Mouse (Mus musculus) T-helper 2 cell (primary cell): ENCODE measurements around the gene Gpat2.

Source experiments
- in situ Hi-C: fragments of 300-600 bp; cut with MboI, MseI; formaldehyde crosslinking; loops from one replicate; pipeline ENCODE4 v1.15.1; 2025; ENCODE audit warnings: high pct_unique_total_duplicates

The Gpat2 gene

DNA sequence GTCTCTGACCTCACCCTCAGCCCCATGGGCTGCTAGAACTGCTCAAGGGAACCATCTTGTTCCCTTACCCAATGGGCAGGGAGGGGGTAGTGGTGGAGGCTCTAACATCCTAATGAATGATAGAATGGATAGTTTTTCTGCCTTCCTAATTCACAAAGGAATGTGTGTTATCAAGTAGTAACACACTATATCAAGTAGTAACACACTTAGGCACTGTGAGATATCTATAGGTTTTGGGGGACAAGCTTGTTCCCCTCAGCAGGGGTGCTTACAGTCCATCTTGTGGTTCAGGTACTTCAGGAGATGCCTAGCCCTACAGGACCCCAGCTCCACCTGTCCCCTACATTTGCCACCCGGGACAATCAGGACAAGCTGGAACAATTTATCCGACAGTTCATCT, 10.6 kb downstream of the Gpat2 start:
- in situ Hi-C loops, result loop anchor here (10.0 kb wide), 1 partner anchor 151 kb away; no protein-coding TSS in a partner anchor

DNA sequence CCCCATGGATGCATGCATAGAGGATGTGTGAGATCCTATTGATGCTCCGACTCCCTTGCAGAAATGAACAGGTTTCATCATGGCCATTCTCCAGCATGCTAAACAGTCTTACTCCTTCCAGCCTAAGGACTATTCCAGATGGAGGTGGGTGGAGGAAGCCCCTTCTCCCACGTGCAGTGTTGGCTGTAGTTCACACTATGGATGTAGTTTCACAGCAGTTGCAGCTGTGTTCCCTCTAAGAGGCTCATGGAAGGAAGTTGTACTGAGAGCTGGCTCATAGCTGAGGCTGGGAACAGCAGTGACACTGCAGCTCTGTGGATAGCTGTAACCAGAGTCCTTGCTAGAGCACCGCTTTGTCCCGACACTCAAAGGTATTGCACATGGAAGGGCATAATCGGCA, 12.7 kb downstream of the Gpat2 start:
- in situ Hi-C loops, result loop anchor here (10.0 kb wide), 1 partner anchor 153 kb away; no protein-coding TSS in a partner anchor

DNA sequence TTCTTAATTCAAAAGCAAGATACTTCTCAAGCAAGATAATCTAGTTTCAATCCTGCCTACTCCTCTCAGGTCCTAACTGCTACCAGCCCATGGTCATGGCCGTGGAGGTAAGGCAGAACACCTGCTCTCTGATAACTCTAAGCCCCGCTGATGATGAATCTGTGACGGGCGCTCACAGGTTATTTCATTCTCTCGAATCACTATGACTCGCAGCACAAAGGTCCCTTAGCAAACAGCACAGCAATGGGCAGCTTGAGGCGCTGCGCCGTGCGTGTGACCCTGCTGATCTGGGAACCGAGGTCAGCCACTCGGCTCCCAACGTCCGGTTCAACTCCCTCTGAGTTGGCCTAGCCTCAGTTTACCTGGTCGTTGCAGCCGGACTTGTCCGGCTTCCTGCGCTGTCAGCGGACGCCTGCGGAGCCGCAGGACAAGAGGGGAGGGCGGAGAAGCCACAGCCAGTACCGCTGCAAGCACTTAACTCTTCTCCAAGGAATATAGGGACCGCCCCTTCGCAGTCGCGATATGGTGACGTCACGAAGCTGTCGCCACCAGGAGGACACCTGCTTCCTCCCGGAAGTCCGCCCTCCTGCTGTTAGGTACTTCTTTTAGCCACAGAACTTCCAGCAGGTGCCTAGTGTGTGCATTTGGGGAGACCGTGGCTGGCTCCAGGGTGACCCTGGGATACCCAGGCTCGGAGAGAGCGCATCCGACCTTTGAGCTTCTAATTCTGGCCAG, 19.2 kb downstream of the Gpat2 start, which contains the start of gene Fahd2a:
Gene Fahd2a, minus strand, starts transcription at position 511 of the 735 bp plus-strand sequence.
- in situ Hi-C loops, result loop anchor here (5.0 kb wide), 1 partner anchor 82 kb away; the partner anchor contains the start of gene Adra2b

DNA sequence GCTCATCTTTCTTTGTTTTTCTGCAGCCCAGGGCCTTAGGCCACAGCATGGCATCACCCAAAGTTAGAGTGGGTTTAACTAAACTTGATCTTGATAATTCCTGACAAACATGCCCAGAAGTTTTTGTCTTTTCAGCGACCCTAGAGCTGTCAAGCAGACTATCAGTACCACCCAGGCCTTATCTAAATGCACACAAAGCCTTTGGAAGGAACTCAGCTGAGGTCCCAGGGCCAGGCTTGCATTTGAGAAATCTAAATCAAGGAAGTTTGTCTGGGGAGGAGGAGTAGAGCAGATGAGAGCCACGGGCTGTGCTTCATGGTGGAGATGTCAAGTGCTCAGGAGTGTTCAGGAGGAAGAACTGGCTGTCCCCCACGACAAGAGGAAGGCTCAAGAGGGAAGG, 21.8 kb downstream of the Gpat2 start:
- in situ Hi-C loops, result no loop called here

DNA sequence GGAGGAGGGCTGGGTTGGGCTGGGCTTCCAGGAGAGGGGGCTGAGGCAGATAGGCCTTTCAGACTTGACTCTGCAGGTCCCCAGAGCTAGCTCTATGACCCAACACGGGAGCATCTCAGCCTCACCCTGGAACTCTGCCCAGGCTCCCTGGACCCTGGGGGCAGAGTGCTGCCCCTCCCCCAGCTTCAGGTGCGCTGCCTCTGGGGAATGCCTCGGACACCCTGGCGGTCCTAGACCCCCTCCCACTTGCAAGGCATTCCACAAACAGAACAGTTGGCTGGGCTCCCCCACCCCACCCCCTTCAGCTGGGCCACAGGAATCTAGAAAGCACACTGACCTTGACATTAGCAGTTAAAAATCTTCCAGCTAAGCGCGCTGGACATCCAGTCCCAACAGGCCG, 24.7 kb downstream of the Gpat2 start:
- in situ Hi-C loops, result no loop called here

DNA sequence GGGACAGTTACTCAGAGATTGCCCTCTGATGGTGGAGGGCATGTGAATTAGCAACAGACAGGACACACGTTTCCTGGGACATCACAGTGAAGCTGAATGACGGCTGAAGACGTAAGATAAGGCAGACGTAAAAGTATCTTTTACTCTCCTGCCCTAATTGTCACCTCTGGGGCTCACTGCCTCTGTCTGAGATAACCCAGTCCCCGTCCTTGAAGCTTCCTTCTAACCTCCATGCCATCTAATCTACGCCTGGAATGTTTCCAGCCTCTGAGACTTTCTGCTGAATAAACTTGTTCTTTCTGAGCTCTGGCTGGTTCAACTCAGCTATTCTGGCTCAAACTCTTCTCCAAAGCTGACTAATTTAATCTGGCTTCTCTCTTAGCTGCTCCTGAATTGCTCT, 26.7 kb downstream of the Gpat2 start:
- in situ Hi-C loops, result no loop called here

DNA sequence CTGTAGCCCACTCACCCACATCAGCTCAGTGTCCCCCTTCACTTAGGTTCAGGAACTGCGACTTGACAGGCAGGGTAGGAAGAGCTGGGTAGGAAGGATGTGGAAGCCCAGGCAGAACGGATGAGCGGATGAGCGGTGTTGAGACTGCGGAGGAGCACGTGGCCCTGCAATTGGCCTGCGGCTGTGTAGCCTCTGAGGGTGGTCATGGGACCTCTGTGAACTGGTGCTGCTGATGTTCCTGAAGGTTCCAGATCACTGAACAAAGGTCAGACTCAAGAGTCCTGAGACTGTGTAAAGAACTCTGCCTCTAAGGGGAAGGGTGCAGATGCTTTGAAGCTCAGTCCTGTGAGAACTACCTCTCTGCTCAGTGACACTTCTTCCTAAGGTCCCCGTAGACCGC, 28.1 kb downstream of the Gpat2 start:
- in situ Hi-C loops, result no loop called here

- in situ Hi-C loops, result no loop called here
These were observed 28.8 kb downstream of the Gpat2 start for GRCm38 (mm10) chr2:127453764-127454163.

DNA sequence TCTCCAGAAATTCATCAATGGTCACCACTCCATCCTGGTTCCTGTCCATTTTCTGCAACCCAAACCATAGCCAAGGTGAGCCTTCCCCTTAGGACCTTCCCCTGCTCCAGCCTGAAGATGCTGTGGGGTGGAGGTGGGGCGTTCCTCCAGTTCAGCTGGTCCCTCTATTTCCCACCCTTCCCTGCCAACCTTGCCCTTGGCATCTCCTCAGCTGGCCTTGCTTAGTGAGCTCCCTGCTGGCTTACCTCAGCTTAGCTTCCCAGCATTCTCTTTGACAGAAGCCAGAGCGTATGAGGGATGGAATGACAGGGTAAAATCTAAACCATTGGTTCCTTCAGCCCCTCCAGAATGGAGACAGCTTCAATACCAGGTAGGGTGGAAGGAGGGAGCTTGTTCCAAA, 34.3 kb downstream of the Gpat2 start:
- in situ Hi-C loops, result loop anchor here (5.0 kb wide), 1 partner anchor 82 kb away; no protein-coding TSS in a partner anchor

- in situ Hi-C loops, result no loop called here
These were observed 36.4 kb downstream of the Gpat2 start for GRCm38 (mm10) chr2:127461351-127461750.

DNA sequence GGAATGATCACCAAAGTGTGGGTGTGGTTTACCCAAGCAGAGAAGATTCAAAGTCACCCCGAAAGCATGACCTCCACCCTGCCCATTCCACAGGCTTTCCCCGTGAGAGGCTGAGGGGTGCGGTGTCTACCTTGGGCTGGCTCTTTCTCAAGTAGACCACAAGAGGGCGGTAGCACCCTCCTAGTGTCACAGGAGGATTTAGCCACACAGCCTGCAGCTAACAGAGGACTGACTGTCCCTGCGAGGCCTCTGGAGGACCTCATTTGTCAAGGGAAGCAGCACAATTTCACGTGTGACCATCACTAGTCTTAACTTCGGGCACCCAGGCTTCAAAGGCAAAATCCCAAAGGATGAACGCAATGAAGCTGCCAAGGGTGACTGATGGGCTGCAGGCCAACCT, 37.3 kb downstream of the Gpat2 start:
- in situ Hi-C loops, result no loop called here

DNA sequence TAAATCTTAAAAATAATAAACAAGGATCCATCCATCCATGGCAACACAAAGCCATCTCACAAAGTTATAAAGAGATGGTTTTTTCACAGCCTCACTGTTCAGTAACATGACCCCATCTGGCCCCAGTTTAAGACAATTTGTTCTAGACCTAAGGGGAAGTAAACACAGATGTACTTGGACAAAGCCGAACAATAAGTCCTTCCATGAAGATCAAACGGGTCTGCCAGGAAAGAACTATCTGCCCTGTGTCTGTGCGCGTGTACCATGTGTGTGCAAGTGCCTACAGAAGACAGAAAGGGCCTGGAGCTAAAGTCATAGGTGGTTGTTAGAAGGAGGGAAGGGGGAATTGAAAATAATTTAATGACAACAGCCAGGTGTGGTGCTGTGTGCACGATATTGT, 45.2 kb downstream of the Gpat2 start:
- in situ Hi-C loops, result no loop called here

GRCm38 (mm10) chr2:127470661-127471060, 45.7 kb downstream of the Gpat2 start:
- in situ Hi-C loops, result no loop called here

GRCm38 (mm10) chr2:127471281-127471680, 46.3 kb downstream of the Gpat2 start:
- in situ Hi-C loops, result no loop called here

DNA sequence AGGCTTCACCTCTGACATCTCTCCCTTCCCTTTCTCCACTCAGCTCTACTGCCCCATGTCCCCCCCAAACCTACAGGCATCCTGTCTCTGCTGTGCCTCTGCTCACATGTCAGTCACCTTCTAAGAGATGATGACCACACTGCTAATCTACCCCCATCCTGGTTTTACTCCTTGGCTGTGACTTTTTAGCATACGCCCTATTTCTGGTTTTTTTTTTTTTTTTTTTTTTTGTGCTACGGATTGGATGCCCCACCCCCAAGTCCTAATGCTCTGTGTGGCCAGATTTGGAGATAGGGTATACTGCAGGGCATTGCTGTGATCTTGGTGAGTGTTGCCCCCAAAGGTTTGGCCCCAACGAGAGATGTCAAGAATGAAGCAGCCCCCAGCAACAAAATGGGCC, 47.3 kb downstream of the Gpat2 start:
- in situ Hi-C loops, result no loop called here

GRCm38 (mm10) chr2:127479210-127479609, 54.2 kb downstream of the Gpat2 start:
- in situ Hi-C loops, result no loop called here

GRCm38 (mm10) chr2:127479763-127480162, 54.8 kb downstream of the Gpat2 start:
- in situ Hi-C loops, result no loop called here

DNA sequence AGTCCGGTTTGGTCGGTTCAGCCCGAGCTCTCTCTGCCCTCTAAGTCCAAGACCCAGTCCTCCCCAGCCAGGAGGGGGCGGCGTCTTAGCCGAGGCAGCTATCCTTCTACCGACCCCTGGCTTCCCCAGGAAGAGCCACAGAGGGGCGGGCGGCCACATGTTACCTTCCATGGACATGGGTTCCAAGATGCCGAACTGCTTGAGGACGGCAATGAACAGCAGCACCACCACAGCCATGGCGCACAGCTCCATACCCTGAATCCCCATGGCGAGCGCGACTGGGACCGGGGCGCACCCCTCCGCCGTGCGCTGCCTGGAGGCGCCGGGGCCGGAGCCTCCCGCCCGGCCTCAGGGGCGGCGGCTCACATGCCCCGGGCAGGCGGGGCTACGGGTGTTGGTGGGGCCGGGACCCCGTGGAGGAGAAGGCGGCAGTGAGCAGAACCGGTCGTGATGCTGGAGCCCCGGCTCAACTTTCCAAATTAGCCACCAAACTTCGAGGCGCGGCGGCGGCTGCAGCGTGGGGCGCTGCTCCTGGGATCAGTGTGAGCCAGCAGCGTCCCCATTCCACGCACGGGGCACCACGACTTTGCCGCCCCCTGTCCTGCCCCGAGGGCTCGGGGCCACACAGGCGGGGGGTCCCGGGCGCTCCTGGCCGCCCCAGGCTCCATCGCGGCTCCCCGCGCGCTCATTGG, 57.0 kb downstream of the Gpat2 start:
- in situ Hi-C loops, result no loop called here

- in situ Hi-C loops, result no loop called here
These were observed 57.5 kb downstream of the Gpat2 start for GRCm38 (mm10) chr2:127482533-127482911.

DNA sequence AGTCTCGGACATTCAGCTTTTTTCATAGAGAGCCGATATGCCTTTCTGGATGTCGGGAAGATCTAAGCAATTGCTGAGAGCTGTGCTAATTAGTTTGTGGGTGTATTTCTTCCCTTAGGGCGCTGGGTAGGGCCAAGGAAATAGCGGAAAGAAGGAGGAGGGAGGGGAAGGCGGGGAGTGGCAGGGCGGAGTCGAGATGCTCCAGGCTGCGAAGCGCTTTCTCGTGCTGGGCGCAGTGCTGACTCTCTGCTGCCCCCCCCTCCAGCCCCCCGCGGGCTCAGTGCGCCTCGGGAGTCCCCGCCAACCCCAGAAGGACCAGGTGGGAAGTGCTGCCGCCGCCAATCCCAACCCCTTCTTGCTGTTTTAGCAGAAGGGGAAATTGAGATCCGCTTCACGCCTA, 58.0 kb downstream of the Gpat2 start:
- in situ Hi-C loops, result no loop called here

DNA sequence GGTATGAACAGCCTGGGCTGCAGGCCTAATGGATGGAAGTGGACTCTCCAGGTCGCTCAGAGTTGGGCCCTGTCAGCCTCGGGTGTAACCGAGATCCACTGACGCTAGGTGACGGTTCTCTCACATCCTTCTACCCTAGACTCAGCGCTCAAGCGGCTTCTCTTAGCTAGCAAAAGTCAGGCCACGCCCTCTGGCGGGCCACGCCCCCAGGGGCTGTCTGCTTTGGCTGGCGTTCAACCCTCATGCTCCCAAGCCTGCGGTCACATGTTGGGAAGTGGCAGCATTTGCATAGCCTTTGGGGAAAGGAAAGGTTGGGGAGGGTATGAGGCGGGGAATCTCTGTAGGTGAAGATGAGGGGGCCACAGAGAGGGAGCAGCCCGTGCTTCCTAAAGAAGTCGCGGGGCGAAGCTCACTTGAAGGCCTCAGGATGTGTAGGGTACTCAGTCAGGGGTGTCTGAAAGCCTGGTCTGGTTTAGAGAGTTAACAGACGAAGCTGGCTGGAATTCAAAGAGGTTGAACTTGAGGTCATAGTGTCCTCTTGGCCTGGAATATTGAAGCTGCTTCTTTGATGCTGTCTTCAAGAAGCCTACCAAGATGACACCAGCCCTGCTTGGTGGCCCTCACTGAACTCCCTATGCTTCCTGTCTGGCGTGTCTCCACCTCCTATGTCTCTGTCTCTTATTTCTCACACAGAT, 59.6 kb downstream of the Gpat2 start:
- in situ Hi-C loops, result no loop called here
